Mouse (Mus musculus): Measurements from ENCODE around the gene Krtap24-1.

Krtap24-1 gene

GRCm38 (mm10) chr16:88611922-88612321 lies at the start of gene Krtap24-1:
Gene Krtap24-1, minus strand, starts transcription at chr16:88612279.
- no peak for DNase-seq (ENCODE audit: low read depth, low spot score)

DNA sequence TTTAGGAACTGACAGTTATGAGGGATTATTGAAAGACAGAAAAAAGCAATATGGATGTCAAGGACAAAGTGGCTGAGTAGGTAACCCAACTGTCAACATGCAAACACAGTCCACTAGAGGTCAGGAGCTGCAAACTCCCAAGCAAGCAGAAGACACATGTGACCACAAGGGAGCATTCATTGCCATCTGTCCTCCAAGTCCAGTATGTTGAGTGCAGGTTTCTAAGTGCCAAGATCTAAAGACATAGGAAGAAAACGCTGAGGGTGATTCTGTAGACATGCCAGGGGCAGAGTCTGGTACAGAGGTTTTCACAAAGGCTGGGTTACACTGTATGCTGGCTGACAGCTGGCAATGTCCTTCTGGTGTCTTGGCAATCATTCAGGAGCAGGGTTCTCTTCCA lies 45.3 kb upstream of the Krtap24-1 start:
- no peak for DNase-seq (ENCODE audit: low read depth, low spot score)

DNA sequence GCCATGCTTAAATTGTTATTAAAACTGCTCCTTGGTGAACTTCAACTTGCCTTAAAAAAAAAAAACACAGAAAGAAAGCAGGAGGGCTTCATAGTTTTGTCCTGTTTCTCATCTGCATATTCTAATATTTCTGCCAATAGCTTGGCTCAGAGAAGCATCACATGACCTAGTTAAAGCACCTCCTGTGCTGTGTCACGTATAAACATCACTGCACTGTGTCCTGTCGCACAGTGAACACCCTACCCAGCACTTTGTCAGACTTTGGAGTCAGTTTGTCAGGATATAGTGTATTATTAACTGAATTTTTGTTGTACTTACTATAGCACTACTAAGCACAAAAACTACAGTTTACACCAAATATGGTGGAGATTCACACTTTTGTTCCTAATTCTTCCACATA lies 39.9 kb upstream of the Krtap24-1 start:
- DNase-seq (ENCODE audit: low read depth, low spot score), result no peak

GRCm38 (mm10) chr16:88651082-88651481 lies 39.0 kb upstream of the Krtap24-1 start:
- no peak for DNase-seq (ENCODE audit: low read depth, low spot score)

- no peak for DNase-seq (ENCODE audit: low read depth, low spot score)
Observed at GRCm38 (mm10) chr16:88647358-88647846, 35.3 kb upstream of the Krtap24-1 start, which contains the start of gene Krtap26-1. Gene Krtap26-1, minus strand, starts transcription at chr16:88647796.

- DNase-seq (ENCODE audit: low read depth, low spot score), result no peak
Observed at GRCm38 (mm10) chr16:88646366-88647111, 34.5 kb upstream of the Krtap24-1 start.

- DNase-seq (ENCODE audit: low read depth, low spot score), result no peak
Observed at GRCm38 (mm10) chr16:88640053-88640452, 28.0 kb upstream of the Krtap24-1 start.

- no peak for DNase-seq (ENCODE audit: low read depth, low spot score)
Observed at GRCm38 (mm10) chr16:88635142-88635541, 23.1 kb upstream of the Krtap24-1 start.

GRCm38 (mm10) chr16:88631474-88631873 lies 19.4 kb upstream of the Krtap24-1 start:
- DNase-seq (ENCODE audit: low read depth, low spot score), result no peak

- no peak for DNase-seq (ENCODE audit: low read depth, low spot score)
Observed at GRCm38 (mm10) chr16:88627566-88627965, 15.5 kb upstream of the Krtap24-1 start, which contains the start of gene 2310079G19Rik. Gene 2310079G19Rik, minus strand, starts transcription at chr16:88627666.

- DNase-seq (ENCODE audit: low read depth, low spot score), result no peak
Observed at GRCm38 (mm10) chr16:88612712-88613111, 633 bp upstream of the Krtap24-1 start.

DNA sequence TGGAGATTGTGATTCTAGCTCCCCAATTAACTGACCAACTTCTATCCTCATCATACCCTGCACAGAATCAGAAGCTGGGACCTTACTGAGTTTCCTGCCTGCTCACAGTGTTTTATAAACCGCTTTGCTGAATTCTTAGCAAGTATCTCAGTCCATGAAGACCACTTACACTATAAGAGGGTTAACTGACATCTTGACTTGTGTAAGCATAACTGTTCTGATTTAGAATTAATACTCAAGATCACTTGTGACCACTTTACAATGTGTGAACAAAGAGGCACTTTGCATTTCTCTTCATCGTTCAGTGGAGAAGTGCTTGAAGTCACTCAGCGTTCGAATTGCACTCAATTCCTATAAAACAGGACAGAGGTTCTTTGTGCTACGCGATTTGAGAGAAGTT lies 7.5 kb downstream of the Krtap24-1 start:
- DNase-seq (ENCODE audit: low read depth, low spot score), result no peak

DNA sequence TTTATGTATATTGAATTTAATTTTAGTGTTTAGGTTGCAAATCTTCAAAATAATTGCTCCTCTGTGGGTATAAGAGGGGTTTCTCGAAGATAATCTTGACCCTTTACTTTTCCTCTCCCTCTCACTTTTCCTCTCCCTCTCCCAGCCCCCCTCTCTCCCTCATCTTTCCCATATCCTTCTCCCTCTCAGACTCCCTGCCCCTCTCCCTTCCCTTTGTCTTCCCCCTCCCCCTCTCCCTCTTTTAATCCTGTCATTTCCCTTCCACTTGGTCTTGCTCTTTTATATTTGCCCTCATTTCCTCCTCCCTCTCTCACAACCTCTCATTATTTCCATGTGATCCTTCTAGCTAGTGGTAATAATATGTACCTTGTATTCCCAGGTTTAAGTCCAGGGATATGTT lies 9.6 kb downstream of the Krtap24-1 start:
- no peak for DNase-seq (ENCODE audit: low read depth, low spot score)

- no peak for DNase-seq (ENCODE audit: low read depth, low spot score)
Observed at GRCm38 (mm10) chr16:88600303-88600702, 11.8 kb downstream of the Krtap24-1 start.

DNA sequence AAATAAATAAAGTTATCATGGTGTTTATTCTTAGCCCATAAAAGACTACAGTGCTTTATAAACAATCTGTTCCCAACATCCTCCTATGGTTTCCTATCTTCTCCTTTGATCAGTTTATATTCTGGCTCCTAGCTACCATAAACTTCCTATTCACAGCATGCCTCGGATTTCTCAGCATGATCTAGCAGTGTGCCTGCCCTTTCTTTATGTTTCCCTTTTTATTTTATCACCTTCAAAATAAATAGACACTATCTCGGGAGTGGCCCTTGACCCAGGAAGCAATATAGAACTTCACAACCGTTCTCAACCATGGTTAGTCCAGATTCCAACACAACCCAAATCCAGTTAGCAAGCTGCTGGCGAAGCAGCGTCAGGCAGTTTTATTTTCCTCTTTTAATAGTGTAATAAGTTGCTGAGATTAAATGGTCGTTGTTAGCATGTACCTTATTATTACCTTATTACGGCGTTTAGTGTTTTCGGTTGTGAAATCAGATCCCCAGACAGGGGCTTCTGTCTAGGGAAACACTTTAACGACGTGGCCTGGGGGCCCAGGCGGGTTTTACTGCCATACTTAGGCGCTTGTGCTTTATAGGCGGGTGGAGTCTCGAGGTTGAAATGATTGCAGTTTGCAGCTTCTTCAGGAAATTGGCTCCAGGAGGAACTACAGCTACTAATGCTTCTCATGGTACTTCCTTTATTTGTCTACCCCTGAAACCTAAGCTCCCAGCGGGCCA lies 12.4 kb downstream of the Krtap24-1 start:
- no peak for DNase-seq (ENCODE audit: low read depth, low spot score)

DNA sequence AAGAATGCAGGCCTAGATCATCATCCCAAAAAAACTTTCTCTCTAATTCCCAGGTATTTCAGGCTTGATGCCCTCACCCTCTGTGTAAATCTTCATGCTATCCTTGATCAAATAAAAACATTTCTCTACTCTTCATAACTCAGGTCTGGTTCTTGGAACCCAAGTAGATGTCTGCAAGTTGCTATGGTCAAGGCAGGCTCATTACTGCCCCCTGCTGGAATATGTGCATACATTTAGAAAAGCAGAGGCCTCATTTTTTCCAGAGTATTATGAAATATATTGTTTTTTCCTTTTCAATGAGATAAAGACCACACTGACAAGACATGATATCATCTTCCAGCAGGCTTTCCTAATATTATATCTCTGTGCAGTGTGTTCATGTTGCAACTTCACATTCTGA lies 19.3 kb downstream of the Krtap24-1 start:
- no peak for DNase-seq (ENCODE audit: low read depth, low spot score)

GRCm38 (mm10) chr16:88583338-88583737 lies 28.7 kb downstream of the Krtap24-1 start:
- DNase-seq (ENCODE audit: low read depth, low spot score), result no peak

DNA sequence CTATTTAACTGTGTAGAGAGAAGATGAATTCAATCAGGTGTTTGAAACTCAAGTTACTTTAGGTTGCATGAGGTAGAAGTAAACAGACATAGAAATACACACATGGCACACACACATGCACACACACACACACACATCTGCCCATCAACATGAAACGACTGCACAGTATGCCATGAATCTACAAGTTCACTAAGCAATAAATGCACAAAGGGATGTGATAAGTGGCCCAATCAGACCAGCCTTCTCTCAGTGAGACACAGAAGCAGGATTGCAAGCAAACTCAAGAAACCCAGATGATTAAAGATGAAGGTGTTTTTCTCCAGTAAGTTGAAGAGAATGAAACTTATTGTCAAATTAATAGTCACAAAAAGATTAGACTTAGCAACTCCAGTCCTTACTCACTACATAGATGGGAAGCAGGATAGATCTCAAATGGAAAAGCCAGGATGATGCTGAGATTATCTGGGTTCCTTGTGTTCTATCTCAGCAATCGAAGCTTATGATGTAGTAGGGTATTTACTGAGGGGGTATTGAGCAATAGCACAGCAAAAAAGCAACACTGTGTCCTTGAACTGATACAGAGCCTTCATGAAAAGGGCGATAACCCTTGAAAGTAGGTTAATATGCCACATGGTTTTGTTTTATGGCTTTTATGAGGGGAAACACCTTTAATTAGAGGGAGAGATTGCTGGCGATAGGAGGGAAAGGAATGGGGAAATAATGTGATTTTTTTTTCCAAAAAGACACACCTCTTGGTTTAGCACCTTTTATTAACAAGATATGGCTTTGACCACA lies 36.0 kb downstream of the Krtap24-1 start:
- DNase-seq (ENCODE audit: low read depth, low spot score), result no peak

DNA sequence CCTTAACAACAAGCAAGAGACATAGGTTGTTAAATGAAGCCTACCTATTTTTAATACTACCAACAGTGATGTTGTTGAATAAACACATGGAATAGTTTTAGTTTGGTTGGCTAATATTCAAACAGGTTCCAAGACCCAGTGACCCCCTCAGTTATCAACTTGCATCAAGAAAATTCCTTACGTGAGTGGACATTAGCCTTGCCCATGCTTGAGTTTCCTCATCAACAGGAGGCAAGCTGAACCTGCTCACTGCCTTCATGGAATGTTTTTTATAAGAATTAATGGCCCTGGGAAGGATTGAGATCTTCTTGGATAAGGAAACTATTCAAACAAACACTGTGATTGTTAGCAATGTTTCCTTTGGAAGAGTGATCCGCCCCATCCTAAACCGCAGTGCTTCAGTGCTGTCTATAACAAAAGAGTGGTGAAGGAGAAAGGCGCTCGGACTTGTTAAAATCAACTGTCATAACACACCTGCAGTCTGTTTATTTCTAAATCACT lies 39.1 kb downstream of the Krtap24-1 start:
- DNase-seq (ENCODE audit: low read depth, low spot score), result no peak

DNA sequence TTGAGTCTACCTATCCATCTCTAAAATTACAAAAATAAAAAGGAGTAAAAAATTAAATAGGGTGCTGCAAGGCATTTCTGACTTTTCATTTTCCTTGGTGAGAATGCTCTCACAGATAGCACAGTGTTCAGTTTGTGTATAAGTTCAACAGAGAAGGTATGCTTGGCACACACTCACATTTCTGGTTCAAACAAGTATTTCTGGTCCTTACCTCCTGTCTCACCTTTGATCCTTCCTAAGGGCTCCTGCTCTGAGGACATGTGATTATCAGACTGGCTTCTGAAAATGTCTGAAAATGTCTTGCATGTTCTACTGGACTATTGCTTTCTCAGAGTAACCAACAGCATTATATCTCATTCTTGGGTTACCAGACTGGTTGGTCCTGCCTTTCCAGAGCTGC lies 41.9 kb downstream of the Krtap24-1 start:
- no peak for DNase-seq (ENCODE audit: low read depth, low spot score)

DNA sequence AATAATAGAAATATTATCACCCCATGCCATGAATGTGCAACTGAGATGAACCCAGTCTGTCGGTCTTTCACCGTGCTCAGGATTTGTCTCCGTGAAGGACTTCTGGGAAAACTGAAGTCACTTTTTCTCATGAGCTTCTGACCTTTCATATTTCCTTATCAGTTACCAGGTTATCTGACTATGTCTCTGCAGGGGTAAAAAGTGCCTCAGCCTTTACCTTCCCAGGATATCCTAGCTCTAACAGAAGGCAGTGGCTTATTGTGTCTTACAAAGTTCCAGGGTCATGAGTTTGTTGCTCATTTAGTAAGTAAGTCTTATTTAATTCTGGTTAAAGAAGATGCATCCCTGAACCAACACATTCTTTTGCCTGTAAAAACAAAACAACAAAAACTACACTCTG lies 42.3 kb downstream of the Krtap24-1 start:
- DNase-seq (ENCODE audit: low read depth, low spot score), result no peak

DNA sequence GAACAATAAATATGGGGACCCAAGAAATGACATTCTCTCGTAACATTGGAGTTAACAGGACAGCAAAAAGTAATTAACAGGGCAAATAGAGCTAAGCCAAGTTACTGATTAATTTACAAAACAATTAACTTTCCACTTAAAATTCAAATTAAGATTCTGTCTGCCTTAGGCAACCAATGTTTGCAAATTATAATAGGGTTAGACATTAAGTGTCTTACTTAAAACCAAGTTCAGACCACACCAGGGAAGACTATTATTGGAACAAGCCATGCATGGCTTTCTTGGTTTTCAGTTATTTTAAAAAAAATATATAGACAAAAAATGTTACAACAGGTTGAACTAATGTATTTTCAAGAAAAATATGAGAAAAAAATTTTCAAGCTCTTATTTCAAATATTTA lies 43.0 kb downstream of the Krtap24-1 start:
- no peak for DNase-seq (ENCODE audit: low read depth, low spot score)

All from telencephalon, adult 2 months (tissue).